Mouse (Mus musculus) kidney, adult 9 months (tissue): Measurements from ENCODE around the gene Ces2f.
A peak's percentile ranks its signal among the peaks of the same experiment; 100 is the strongest.
"Not testable (repeated sequence)": the region's sequence is repeated elsewhere in the genome, so short reads cannot be mapped to it uniquely, and the experiment has no call there.

ENCODE experiments used
- DNase-seq: peaks from one replicate; pipeline ENCODE4 v3.0.0; 2022

The Ces2f gene

DNA sequence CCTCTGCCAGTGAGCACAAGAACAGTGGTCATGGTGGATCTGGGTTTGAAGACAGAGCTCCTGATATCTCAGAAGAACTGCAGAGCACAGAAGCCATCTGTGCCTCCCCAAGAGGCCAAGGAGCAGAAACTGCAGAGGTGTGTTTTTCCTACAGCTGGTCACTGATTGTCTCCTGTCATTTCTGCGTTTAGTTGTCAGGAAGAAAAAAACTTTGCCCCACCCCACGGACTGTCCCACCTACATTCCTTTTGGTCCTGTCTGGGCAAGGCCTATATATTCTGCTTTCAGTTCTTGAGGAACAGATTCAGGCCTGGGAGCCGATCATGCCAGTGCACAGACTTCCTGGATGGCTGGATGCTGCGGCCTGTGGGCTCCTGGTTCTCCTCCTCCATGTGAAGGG, at the start of gene Ces2f:
TSS of gene Ces2f (plus strand) at position 301 of the 400 bp plus-strand sequence.
- no peak for DNase-seq

DNA sequence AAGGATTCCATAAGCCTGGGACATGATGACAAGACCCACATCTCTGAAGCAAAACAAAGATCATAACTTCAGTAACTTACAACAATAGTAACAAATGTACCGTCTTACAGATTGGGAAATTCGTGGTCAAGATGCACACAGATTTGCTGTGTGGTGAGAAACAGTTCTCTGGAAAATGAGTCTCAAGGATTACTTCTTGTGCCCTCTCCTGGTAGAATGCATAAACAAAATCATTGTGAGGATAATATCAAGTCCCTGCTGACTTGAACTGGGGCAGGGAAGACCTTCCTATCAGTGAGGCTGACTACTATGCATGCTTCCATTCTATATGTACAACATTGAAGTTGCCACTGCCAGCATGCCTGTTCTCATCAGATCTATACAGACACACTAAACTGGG, 45.4 kb upstream of the Ces2f start:
- peak; percentile 47 for DNase-seq

DNA sequence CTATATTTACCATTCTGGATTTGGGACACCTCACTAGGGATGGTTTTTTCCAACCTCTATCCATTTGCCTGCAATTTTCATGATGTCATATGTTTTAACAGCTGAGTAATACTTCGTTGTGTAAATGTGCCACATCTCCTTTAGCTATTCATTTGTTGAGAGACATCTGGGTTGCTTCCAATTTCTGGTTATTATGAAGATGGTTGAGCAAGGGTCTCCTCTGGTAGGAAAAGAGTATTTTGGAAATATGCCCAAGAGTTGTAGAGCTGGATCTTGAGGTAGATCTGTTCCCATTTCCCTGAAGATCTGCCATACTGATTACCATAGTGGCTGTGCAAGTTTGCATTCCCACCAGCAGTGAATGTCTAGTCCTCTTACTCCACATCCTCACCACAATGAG, 40.0 kb upstream of the Ces2f start:
- peak; percentile 64 for DNase-seq

DNA sequence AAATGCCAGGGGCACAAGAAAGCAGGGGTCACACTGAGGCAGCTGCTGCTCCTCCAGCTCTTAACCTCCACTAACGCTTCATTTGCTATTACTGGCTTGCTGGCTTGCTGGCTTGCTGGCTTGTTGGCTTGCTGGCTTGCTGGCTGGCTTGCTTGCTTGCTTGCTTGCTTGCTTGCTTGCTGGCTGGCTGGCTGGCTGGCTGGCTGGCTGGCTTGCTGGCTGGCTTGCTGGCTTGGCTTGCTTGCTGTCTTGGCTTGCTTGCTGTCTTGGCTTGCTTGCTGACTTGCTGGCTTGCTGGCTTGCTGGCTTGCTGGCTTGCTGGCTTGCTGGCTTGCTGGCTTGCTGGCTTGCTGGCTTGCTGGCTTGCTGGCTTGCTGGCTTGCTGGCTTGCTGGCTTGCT, 38.1 kb upstream of the Ces2f start:
- peak; percentile 81 for DNase-seq

DNA sequence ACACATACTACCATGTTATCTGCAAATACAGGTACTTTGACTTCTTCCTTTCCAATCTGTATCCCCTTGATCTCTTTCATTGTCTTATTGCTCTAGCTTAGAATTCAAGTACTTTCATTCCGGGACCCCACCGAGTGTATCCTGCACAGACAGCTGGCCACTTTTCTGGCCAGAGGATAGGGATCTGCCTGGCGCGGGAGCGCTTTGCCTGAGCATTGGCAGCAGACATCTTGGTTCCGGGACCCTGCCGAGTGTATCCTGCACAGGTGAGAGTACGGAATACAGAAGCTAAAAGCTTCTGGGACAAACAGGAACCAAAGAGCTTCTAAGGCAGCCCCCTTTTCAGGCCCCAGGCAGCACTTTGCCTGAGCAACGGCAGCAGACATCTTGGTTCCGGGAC, 37.5 kb upstream of the Ces2f start:
- DNase-seq = not testable (repeated sequence)

DNA sequence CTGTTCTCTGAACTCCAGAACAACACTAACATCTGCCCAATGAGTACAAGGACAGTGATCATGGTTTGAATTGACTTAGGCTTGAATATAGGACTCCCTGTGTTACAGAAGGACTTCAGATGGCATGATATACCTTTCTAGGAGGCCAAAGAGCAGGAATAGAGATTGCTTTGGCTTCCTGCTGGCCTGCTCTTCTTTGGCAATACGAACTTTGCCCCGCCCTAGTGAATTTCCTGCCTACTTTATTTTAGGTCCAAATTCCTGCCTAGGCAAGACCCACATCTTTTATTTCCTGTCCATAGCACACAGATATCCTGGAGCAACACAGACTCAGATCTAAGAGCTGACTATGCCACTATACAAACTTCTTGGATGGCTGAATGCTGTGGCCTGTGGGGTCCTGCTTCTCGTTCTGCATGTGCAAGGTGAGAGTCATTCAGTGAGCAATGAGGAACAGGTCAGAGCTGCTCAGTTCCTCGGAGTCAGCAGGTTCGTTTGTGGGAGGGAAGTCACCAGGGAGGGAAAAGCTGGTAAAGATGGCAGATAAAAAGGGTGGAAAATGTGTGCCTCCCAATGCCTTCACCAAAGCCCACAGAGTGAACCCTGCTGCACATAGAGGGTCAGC, 21.1 kb upstream of the Ces2f start, which contains the start of gene Ces2e:
TSS of gene Ces2e (plus strand) at position 289 of the 625 bp plus-strand sequence.
- DNase-seq = peak; percentile 72

DNA sequence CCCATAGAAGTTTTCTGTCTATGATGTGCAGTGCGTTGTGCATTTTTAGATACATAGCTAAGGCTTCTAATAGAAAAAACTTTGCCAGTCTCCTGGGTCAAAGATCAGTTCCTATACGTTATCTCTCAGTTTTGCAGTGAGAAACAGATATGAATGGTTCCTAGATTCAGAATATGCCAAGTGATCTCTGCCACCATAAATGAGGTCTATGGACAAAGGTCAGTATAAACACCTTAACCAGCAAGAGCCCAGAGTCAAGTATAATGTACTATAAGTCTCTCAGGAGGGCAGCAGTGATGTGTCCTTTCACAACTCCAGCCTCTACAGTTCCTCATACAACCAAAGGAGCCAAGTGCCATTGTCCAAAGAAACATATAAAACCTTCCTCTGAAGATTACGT, 19.9 kb upstream of the Ces2f start:
- no peak for DNase-seq

DNA sequence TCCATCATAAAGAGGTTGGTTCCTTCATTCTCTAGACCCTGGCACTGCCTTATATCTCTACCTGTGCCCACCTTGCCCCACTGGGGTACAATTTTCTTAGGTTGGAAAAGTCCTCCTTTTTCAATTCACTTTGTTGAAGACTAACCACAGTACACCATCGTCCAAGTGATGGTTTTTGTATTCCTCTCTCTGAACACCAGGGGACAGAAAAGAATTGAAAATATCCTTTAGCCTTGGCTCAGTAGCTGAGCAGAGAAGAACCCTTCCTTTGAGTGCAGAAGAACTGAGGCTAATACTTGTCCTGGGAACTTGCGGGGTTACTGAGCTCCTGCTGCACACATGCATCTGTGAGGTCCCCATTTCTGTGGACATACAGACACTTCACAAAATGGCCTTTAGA, 2.5 kb upstream of the Ces2f start:
- peak; percentile 46 for DNase-seq

DNA sequence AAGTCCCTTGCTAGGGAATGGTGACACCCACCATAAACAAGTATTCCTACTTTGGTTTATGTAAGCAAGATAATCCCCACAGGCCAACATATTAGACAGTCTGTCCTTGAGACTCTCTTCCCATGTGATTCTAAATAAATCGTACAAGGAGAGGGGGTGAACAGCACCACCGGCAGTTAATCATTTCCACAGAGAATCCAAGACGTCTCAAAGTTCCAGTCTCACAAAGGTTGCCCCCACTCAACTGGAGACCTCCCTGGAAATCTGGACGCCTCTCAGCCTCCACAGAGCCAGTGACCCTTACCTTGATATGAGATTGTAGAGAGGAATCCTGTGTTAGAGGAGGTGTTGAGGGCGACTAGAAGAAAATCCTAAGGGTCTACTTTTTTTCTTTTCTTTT, 1.9 kb downstream of the Ces2f start:
- peak; percentile 85 for DNase-seq

DNA sequence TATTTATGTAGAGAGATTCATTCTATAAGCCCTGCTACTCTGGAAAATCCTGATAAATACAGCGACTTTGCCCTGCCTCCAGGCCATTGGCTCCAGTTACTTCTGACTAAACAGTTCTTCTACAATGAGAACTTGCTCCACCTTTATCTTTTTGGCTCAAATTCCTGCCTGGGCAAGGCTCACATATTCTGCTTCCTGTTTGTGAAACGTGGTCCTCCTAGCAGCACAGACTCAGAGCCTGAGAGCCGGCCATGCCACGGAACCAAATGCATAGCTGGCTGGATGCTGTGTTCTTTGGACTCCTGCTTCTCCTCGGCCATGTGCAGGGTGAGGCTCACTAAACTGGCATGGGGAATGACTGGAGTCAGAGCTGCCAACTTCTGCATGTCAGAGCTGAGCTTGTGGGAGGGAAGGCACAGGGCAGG, 14.4 kb downstream of the Ces2f start, which contains the start of gene Ces2g:
TSS of gene Ces2g (plus strand) at position 182 of the 425 bp plus-strand sequence.
- DNase-seq = peak; percentile 39

DNA sequence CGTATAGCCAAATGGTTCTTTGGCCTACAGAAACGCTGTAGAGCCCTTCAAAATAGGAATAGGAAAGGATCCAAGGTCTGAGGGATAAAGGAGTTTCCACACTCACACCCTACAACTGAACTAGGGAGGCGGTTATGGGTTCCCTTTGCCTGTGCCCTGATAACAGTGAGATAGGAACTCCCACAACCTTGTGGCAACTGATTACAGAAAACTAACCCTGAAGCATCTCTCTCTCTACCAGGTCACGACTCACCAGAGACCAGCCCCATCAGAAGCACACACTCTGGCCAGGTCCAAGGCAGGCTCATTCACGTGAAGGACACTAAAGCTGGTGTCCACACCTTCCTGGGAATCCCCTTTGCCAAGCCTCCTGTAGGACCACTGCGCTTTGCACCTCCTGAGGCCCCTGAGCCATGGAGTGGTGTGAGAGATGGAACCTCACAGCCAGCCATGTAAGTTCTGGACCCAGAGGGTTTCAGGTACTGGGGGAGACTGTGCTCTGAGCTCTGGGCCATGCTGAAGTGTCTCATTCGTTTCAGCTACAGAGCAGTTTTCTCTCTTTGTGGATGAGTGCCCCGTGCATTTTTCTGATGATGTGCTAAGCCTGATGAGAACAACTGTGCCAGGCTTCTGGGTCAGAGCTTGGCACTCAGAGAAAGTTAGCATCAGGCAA, 15.2 kb downstream of the Ces2f start:
- DNase-seq = no peak

DNA sequence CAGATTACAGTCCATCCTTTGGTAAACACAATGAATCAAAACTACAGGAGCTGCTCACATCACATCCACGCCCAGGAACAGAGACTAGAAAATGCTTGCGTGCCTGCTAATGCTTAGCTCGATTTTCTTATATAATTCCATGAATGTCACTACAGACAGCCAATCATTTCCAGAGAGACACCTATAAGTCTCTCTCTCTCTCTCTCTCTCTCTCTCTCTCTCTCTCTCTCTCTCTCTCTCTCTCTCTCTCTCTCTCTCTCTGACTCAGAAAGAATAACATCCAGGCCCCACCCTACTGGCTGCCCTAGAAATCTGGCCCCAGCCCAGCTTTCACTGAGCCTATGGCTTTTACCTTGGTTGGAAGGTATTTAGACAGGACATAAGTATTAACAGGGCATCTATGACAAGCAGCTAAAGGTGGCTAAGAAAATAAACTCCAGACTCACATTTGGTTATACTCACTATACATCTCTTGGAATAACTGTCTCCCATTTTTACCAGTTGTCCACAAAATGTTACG, 16.3 kb downstream of the Ces2f start:
- no peak for DNase-seq

DNA sequence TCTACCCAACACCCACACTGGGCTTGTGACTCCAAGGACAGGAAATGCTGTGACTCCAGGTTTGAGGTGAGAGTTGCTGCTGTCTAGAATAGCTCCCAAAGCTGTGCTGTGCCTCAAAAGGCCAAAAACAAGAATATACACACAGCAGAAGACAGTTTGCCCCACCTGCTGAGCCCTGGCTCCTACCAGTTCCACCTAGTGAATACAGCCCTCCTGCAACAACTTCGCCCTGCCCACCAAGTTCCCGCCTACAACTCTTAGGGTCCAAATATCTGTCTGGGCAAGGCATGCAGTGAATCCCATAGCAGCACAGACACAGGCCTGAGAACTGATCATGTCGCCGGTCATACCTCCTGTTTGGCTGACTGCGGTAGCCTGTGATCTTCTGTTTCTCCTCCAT, 37.0 kb downstream of the Ces2f start:
- DNase-seq = peak; percentile 54

DNA sequence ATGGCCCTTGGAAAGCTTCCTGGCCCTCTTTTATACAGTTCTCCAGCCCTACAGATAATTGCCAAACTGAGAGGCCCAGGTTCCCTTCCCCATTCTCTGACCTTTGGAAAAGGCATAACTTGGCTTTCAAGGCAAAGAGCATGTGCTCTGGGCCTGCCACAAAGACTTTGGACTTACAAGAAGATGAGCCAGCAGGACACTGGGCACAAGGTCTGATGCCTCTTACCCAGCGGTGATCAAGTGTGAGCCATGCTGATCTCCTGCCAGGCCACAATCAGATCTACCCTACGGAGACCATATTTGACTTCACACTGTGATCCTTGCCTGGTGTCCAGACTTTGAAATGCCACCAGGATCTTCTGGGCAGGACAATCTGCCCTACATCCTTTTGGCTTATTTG, 37.8 kb downstream of the Ces2f start:
- peak; percentile 95 for DNase-seq

DNA sequence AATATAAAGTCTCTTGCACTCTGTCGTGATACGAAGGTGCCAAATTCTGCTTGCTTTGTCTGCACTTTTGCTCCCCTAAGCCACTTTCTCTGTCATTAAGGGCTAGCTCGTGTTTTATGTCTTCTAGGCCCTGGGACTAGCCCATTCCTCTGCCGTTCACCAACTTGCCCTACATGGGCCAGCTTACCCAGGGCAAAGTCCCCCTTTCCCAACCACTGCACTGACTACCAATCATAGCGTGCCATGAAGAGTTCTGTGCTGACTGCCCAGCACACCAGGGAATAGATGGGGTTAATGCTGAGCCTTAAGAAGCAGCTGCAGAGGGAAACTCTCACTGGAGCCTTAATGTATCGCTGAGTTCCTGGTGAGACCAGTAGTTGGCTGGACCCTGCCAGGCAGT, 51.0 kb downstream of the Ces2f start:
- DNase-seq = peak; percentile 72

DNA sequence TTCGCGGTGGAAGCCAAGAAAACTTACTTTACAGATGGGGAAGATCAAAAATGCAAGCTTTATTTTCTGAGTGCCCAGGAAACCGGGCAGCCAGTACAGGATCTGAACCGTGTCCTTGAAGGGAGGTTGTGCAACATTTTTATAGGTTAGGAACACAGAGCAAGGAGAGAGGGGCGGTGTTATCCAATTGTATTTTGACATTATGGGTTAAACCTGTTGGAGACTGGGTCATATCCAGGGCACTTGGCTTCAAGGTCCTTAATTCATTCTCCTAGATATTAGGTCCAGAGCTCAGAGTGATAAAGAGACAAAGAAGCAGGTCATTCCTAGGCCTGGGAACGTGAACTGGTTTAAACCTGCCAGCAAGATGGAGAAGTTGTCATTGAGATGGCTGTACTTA, 52.0 kb downstream of the Ces2f start:
- peak; percentile 35 for DNase-seq

DNA sequence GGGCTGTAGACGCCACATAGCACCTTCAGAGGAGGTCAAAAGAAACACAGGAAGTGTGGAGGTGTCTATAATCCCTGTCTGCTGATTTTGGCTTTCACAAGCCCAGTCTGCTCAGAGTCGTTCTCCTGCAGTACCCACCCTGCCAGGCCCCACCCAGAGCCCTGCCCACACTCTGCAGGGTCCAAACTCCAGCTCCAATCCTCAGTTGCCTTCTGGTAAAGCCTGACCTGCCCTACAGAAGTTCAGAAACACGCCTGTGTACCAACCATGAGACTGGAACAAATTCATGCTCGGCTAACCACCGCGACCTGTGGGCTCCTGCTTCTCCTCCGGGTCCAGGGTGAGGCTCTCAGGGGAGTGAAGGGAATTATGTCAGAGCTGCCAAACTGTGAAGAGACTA, 53.4 kb downstream of the Ces2f start, which contains the start of gene Ces2h:
TSS of gene Ces2h (plus strand) at position 268 of the 400 bp plus-strand sequence.
- DNase-seq = peak; percentile 92
